Mouse (Mus musculus): Measurements from ENCODE around the gene Gimap7. TPM values are rescaled to one million over a fixed set of nuclear protein-coding genes. Genes with fewer than 3 reads are reported as not detected.

Gimap7 gene
- polyA plus RNA-seq, 1 experiment: not detected

DNA sequence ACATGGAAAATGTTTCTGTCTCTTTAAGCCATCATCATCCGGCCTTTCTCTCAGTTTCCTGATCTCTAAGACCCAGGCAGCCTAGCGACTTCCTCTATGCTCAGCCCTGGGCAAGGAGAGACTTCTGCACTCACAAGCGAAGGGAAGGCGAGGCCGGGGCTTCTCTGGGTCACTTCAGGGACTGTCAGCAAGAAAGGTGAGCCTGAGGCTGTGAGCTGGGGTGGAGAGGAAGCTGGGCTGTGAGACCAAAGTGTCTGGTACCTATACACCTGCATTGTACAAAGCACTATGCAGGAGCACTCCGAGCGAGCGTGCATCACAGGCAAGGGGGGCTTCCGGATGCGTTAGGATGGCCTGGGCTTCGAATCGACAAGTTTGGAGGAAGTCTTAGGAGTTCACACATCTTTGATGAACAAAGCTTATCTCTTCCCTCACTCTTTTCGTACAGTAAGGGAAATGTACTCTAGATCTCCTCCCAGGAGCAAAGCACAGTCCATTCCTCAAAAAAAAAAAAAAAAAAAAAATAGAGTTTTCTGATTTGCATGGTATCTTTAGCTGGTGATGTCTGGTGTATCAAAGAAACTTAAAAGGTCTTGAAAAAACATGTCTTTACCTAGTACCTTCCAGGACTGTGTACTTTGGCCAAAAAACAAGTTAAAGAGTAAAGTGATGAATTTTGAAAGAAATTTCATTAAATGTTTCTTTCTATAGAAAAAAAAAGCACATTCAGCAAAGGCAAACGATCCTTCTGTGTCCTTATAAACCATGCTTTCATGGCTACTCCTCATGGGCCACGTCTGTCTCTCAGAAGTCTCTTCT lies 20.7 kb downstream of the Gimap7 start, which contains the start of gene Gimap1:
Gimap1 (plus strand) TSS at position 94 of the 819 bp plus-strand sequence.
- Histone ChIP-seq H3K4me3 (replicated peaks) (peak within 1 kb of the TSS; percentile 96), H3K9me3 (peaks cover 2% of the 10 kb centered on the region; the same call in 1 of the 2 replicates), H3K4me1 (peaks cover 71% of the 10 kb centered on the region), H3K27me3 (replicated peaks) (no peaks in the 10 kb centered on the region), H3K36me3 (replicated peaks; ENCODE audit: low read length) (peaks cover 36% of the 10 kb centered on the region)
- TF ChIP-seq FLI1 (IDR thresholded peaks at IDR 0.05; ENCODE audit: low read length) (0 out of 2 replicates have a peak, but pooled peaks have one; percentile 35), GATA1 (IDR thresholded peaks at IDR 0.05; ENCODE audit: borderline replicate concordance, low read length) (no peak; the same call in 2 of the 3 replicates)

DNA sequence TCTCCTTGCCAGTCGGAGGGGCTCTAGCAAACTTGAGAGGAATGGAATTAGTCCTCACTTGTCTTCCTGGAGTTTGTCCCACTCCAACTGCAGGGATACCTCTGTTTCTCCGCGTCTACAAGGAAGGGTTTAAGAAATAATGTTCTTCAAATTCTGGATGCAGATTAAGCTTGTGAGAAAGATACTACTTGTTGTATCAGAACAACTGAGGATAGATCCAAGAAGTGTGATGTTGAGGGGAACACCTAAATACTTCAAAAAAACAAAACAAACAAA lies 21.3 kb downstream of the Gimap7 start:
- H3K36me3 ChIP-seq (replicated peaks; ENCODE audit: low read length): peaks cover 40% of the 10 kb centered on the region
- TF ChIP-seq FLI1 (IDR thresholded peaks at IDR 0.05; ENCODE audit: low read length) (no peak), GATA1 (IDR thresholded peaks at IDR 0.05; ENCODE audit: borderline replicate concordance, low read length) (no peak)
- peaks cover 2% of the 10 kb centered on the region; the same call in 1 of the 2 replicates for H3K9me3 ChIP-seq
- peaks cover 76% of the 10 kb centered on the region for H3K4me1 ChIP-seq
- no peaks in the 10 kb centered on the region for H3K27me3 ChIP-seq (replicated peaks)
- peak overlapping the region; percentile 96 for H3K4me3 ChIP-seq (replicated peaks)

GRCm38 (mm10) chr6:48740501-48741169 lies 22.2 kb downstream of the Gimap7 start:
- Histone ChIP-seq H3K4me1 (peaks cover 84% of the 10 kb centered on the region), H3K27me3 (replicated peaks) (no peaks in the 10 kb centered on the region), H3K9me3 (peaks cover 2% of the 10 kb centered on the region; the same call in 1 of the 2 replicates), H3K36me3 (replicated peaks; ENCODE audit: low read length) (peaks cover 40% of the 10 kb centered on the region), H3K4me3 (replicated peaks) (peak overlapping the region; percentile 96)
- TF ChIP-seq GATA1 (IDR thresholded peaks at IDR 0.05; ENCODE audit: borderline replicate concordance, low read length): no peak
- TF ChIP-seq FLI1 (IDR thresholded peaks at IDR 0.05; ENCODE audit: low read length): no peak

DNA sequence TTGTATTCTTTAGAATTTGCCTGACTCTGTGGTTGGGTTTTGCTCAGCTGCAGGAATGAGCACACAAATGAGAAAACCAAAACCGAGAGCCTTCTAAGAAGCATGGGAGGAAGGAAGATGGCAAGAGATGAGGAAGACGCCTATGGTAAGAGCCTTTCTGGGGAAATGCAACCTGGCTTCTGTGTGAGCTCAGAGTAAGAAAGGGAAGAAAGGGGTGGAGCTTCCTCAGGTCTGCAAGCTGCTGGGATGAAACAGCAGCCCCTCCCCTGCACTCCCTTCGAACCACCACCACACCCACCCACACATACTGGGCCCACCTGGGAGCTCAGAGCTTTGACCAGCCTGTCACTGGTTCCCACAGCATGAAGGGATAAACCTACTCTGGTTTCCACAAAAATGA lies 22.9 kb downstream of the Gimap7 start:
- Histone ChIP-seq H3K36me3 (replicated peaks; ENCODE audit: low read length) (peaks cover 40% of the 10 kb centered on the region), H3K4me1 (peaks cover 86% of the 10 kb centered on the region), H3K4me3 (replicated peaks) (no peak overlapping the region), H3K9me3 (0 out of 2 replicates have a peak, but pooled peaks cover 2% of the 10 kb centered on the region), H3K27me3 (replicated peaks) (no peaks in the 10 kb centered on the region)
- no peak for TF ChIP-seq GATA1 (IDR thresholded peaks at IDR 0.05; ENCODE audit: borderline replicate concordance, low read length)
- TF ChIP-seq FLI1 (IDR thresholded peaks at IDR 0.05; ENCODE audit: low read length): no peak

DNA sequence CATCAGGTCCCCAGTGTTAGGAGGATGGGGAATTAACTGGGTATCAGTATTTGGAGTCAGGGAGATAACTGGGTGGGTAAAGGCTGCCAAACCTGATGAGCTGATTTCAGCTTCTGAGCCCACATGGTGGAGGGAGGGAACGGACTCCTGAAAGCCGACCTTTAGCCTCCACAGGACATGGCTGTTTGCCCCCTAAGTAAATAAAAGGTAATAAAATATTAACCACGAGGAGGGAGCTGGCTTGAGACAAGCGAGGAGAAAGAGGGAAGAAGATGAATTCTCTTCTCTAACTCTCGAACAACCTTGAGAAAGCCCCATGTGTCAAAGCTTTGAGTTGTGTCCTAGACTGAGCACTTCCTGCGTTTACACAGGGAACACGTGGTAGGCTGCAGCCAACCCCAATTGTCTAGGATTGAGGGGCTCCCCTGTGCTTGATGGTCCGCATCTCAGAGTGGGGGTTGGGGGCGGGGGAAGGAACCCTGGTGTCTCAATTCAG lies 23.3 kb downstream of the Gimap7 start:
- H3K4me3 ChIP-seq (replicated peaks): no peak overlapping the region

GRCm38 (mm10) chr6:48742422-48743351 lies 24.3 kb downstream of the Gimap7 start:
- Histone ChIP-seq H3K36me3 (replicated peaks; ENCODE audit: low read length) (peaks cover 40% of the 10 kb centered on the region), H3K4me3 (replicated peaks) (peak overlapping the region; percentile 38), H3K9me3 (0 out of 2 replicates have a peak, but pooled peaks cover 2% of the 10 kb centered on the region), H3K27me3 (replicated peaks) (no peaks in the 10 kb centered on the region), H3K4me1 (peaks cover 86% of the 10 kb centered on the region)
- no peak for TF ChIP-seq FLI1 (IDR thresholded peaks at IDR 0.05; ENCODE audit: low read length)
- no peak for TF ChIP-seq GATA1 (IDR thresholded peaks at IDR 0.05; ENCODE audit: borderline replicate concordance, low read length)

More for the DNA sequence above, 23.3 kb downstream of the Gimap7 start:
- H3K27me3 ChIP-seq (replicated peaks): no peaks in the 10 kb centered on the region
- 0 out of 2 replicates have a peak, but pooled peaks cover 2% of the 10 kb centered on the region for H3K9me3 ChIP-seq
- no peak for TF ChIP-seq GATA1 (IDR thresholded peaks at IDR 0.05; ENCODE audit: borderline replicate concordance, low read length)
- no peak for TF ChIP-seq FLI1 (IDR thresholded peaks at IDR 0.05; ENCODE audit: low read length)
- H3K4me1 ChIP-seq: peaks cover 86% of the 10 kb centered on the region
- H3K36me3 ChIP-seq (replicated peaks; ENCODE audit: low read length): peaks cover 40% of the 10 kb centered on the region

GRCm38 (mm10) chr6:48745490-48745889 lies 27.1 kb downstream of the Gimap7 start:
- H3K4me1 ChIP-seq: peaks cover 75% of the 10 kb centered on the region
- H3K4me3 ChIP-seq (replicated peaks): peak overlapping the region; percentile 89
- TF ChIP-seq FLI1 (IDR thresholded peaks at IDR 0.05; ENCODE audit: low read length) (no peak), GATA1 (IDR thresholded peaks at IDR 0.05; ENCODE audit: borderline replicate concordance, low read length) (no peak)
- H3K36me3 ChIP-seq (replicated peaks; ENCODE audit: low read length): peaks cover 44% of the 10 kb centered on the region
- H3K27me3 ChIP-seq (replicated peaks): no peaks in the 10 kb centered on the region
- 0 out of 2 replicates have a peak, but pooled peaks cover 2% of the 10 kb centered on the region for H3K9me3 ChIP-seq

- no peak for TF ChIP-seq GATA1 (IDR thresholded peaks at IDR 0.05; ENCODE audit: borderline replicate concordance, low read length)
- no peak for TF ChIP-seq FLI1 (IDR thresholded peaks at IDR 0.05; ENCODE audit: low read length)
- H3K27me3 ChIP-seq (replicated peaks): no peaks in the 10 kb centered on the region
- H3K36me3 ChIP-seq (replicated peaks; ENCODE audit: low read length): peaks cover 41% of the 10 kb centered on the region
- peak within 1 kb of the TSS; percentile 89 for H3K4me3 ChIP-seq (replicated peaks)
- peaks cover 68% of the 10 kb centered on the region for H3K4me1 ChIP-seq
- 0 out of 2 replicates have a peak, but pooled peaks cover 2% of the 10 kb centered on the region for H3K9me3 ChIP-seq
These were observed 27.8 kb downstream of the Gimap7 start, which contains the start of gene Gimap5 for GRCm38 (mm10) chr6:48745959-48746889. TSS of gene Gimap5 (plus strand) at chr6:48746197.

Data from megakaryocyte, embryonic 14.5 days (primary cell).